Mouse (Mus musculus): ENCODE results near the gene Isca1.

DNA sequence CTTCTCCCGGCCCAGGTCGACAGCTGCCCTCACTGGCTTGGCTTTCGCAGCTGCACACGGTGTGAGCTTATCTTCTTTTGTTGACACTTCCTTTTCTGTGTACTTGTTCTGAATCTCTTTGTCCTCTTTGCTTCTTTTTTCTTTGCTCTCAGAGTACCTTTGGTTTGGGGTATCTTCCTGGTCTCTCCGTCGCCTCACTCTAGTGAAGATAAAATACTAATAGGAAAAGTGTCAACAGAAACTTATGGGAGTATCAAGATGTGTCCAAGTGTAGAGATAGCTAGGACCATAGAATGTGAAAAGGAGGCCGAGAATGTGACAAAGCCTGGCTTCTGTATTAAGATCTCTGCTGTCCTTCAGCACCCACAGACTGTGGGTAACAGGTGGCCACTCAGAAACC lies 12.5 kb upstream of the Isca1 start, which contains the start of gene Gm49354:
- TF ChIP-seq CTCF (IDR thresholded peaks at IDR 0.05; ENCODE audit: low read depth) (no peak), EP300 (IDR thresholded peaks at IDR 0.05; ENCODE audit: low read depth) (no peak)

Data from liver, embryonic 14.5 days (tissue).